Mouse (Mus musculus) cerebellum, postnatal 4 days (tissue): ENCODE measurements at regions not wholly inside any gene's neighbourhood (a gene's known extent, or its start where the extent isn't known, plus 50 kb on each side); places are given as distances from the start of the nearest gene placed in this dataset.

Source experiments
- DNase-seq, 2 experiments: peaks; one replicate each; pipeline ENCODE4 v3.0.0; 2022; ENCODE audit warnings: low spot score in 2 of 2, mixed read lengths in 1 of 2

DNA sequence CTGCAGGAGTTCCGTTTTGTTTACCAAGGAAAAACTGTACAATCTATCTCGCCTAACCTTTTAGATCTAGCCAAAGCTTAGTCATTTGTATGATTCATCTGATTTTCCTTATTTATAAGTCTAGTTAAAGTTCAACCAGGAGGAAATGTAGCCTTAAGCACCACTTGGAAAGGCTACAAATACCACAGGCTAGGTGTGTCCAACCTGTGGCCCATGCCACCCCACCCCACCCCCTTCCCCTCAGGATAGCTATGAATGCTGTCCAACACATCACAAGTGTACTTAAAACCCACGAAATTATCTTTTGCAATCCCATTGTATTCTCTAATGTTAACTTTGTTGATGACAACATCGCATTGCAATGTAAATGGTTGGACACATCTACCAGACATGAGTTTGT, 102.9 kb upstream of the Klf14 start:
- no peak for DNase-seq

GRCm38 (mm10) chr6:31065419-31065818, 106.5 kb upstream of the Klf14 start:
- DNase-seq = no peak

DNA sequence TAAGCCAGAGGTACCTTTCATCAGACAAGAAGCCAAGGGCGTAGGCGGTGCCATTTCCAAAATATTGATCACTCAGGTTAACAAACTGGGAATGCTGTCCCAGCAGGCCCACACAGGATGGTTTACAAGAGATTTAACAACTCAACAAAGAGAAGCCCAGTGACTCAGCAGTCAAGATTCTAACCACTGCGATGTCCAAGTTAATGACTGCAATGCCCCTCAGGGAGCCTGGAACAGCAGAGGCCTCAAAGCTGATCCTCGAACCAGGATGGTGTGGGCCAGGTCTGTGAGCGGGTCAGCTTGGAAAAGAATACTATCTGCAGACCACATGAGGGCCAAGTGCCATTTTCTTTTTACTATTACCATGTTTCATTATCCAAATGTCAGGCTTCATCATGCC, 108.0 kb upstream of the Klf14 start:
- no peak for DNase-seq

DNA sequence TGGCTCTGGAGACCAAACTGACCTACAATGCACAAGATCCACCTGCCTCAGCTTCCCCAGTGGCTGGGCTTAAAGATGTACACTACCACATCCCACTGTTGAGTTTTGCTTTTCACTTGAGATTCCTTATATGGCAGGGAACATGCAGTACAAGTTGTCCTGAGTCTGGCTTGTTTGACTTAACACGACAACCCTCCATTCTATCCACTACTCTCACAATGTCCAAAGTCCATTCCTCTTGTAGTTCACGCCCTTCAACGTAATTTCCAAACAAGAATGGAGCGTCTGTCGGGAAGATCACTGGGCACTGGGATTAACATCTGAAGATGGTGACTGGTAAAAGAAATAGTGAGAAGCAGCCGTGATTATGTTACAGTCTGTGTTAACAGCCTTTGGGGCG, 108.6 kb upstream of the Klf14 start:
- DNase-seq = no peak

DNA sequence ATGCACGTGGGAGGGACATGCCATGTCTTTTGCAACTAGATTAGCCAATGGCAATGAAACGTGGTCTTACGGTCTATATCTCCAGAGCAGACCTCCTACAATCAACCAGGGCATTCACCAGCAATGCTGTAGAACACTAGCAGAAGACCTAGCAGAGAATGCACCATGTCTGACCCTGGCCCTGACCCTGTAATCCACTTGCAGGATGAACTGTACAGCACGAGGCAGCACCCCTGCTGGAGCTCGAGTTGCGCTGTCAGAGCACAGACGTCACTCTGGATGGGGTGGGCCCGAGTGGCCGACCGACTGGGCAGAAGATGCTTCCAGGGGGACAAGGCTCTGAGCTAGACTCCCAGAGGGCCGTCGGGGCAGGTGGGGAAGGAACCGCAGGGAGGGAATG, 110.4 kb upstream of the Klf14 start:
- no peak for DNase-seq

DNA sequence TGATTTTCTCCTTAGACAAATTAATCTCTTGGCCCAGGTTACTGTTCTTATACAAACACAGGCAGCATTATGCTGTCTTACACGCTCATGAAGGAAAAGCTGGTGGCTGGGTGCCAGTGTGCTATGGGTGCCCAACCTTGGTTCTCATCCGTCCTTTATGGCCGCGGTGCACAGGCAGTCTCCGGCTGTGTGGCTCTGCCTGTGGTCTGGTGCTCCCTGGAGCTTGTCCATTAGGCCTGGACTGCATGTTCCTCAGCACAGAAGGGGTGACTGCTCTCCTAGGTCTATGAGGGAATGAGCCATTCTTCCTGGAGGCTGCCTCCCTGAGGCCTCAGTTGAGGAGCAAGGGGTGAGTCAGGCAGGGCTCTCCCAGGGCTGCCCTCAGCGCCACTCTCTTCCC, 111.7 kb upstream of the Klf14 start:
- no peak for DNase-seq

DNA sequence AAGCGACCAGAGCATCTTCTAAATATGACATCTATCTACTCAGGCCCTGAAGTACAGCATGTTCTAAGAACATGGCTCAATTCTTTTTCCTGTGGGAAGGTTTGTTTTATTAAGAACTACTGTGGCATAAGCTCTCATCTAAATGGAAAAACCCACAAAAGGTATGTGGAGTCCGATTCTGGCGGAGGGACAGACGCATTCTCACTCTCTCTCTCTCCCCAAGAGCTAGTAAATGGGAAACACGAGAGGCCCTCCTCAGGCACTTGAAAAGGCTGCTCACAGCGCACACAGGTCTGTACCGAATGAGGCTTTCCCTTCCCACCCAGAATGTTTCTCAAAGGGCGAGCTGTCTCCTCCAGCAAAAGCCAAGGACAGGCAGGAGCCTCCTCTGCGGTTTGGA, 112.1 kb upstream of the Klf14 start:
- no peak for DNase-seq

DNA sequence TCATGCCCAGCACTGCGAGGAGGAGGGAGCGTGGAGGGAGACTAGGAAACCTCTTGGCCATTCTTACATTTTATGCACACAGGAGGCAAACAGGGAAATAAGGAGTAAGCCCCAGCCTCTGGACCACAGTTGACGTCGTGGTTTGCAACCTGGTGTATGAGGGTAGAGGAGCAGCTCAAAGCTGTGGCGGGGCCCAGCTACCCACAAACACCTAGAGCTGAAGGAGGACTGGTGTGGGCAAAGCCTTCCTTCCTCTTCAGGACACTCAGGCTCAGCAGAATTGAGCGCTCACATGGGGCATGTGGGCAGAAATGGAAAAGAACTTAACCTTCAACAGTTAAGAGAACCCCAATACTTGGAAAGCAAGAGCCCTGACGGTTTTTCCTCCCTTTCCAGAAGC, 113.2 kb upstream of the Klf14 start:
- no peak for DNase-seq

GRCm38 (mm10) chr6:31072559-31072958, 113.7 kb upstream of the Klf14 start:
- DNase-seq = no peak

GRCm38 (mm10) chr6:31073338-31073737, 114.5 kb upstream of the Klf14 start:
- no peak for DNase-seq

DNA sequence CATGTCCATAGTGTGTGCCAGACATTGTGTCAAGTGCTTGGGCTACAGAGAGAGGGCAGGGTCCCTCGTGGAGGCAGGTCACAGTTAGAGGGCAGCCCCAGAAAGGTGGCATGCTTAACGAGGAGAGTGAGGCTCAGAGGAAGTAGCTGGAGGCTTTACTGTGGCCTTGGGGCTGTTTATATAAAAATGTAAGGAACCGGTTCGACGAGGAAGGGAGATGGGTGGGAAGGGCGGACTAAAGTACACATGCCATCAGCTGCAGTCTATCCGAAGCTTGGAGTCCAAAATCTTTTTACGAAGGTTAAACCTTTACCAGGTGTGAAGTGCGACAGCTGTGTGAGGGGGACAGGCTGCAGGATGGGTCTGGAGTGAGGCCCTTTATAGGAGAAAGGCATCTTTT, 115.5 kb upstream of the Klf14 start:
- no peak for DNase-seq

DNA sequence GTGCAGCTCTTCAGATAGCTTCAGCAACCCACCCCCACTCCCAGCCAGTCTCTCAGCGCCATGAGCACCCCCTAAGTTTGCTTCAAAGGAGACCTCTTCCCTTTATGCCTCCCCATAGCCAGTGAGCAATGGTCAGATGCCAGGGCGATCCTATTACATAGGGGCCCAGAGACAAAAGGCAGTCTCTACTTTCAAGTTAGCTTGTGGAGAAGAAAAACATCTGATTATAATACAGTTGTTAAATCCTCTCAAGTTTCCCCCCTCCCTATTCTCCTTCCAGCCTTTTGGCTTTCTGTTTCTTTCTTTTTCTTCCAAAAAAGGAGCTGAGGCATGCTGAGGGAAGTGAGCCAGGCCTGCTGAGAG, 116.3 kb upstream of the Klf14 start:
- no peak for DNase-seq

DNA sequence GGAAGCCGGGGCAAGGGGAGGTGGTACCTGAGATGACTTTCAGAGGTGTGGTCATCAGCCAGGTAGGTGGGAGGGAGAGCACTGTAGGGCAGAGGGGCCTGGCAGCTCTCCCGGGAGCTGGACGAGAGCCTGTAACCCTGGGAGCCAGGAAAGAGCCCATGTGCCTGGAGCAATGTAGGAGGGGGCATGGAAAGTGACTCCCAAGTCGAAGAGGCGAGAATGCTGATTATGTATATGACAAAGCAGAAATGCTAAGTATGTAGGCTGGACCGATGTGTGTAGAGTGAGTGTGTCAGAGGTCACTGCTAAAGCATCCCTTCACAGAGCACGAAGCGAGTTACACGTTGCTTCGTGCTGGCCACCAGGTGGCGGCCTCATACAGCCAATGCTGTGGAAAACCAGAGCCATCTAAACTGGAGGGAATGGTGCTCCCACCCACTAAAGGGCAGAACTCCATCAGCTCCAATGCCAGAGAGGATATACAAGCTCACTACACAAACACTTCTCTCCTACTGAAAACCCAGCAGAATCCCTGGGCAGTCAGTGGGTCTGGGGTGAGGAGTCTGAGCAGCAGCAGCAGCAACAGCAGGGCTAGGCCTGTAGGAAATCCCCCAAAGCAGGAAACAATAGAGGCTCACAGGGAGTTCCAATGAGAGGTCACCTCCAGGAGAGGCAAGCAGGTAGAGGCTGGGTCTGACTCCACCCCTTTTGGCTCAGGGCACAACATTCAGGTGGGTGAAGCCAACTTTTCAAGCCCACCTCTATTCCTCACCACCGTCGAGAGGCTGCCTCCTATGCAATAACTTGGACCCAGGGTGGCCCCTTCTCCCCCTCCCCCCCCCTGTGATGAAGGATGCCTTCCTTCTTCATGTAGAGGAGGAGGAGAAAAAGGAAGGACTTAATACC, 116.9 kb upstream of the Klf14 start:
- DNase-seq = peak; percentile 51 to 77

GRCm38 (mm10) chr6:31076478-31076834, 117.6 kb upstream of the Klf14 start:
- DNase-seq = no peak

DNA sequence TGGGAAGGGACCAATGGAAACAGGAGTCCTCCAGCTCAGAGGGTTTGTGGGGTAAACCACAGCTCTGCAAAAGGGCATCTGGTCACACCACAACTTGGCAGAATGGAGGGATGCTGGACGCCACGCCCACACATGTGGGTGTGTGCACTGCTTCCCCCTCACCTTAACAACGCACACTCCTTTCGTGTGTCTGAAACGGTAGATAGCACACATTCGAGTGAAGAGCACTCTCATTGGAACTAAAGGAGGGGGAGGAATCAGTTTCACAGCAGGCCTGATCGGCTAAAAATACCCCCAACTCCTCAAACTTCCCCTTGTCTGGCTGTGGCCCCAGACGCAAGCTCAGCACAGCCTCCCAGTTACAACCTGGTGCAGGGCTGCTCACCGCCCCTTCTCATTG, 118.3 kb upstream of the Klf14 start:
- DNase-seq = no peak

DNA sequence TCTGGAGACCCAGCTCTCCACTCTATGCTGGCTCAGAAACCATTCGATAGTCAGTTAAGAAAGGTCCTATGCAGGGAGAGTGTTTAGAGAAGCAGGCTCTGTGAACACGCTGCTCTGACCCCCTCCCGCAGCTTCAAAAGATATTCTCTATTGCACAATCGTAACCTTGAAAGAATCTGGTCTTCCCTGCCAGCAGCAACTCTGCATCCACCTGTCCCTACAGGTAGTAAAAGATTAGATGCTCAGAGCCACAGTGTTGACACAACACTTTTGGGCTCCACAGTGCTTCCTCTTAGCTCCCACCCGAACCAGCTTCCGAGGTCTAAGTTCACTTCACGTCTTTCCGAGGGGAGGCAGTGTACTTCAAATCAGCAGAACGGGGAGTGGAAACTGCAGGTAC, 118.9 kb upstream of the Klf14 start:
- no peak for DNase-seq

GRCm38 (mm10) chr6:31078413-31078812, 119.5 kb upstream of the Klf14 start:
- DNase-seq = no peak

GRCm38 (mm10) chr6:31079586-31080259, 120.8 kb upstream of the Klf14 start:
- DNase-seq = no peak

DNA sequence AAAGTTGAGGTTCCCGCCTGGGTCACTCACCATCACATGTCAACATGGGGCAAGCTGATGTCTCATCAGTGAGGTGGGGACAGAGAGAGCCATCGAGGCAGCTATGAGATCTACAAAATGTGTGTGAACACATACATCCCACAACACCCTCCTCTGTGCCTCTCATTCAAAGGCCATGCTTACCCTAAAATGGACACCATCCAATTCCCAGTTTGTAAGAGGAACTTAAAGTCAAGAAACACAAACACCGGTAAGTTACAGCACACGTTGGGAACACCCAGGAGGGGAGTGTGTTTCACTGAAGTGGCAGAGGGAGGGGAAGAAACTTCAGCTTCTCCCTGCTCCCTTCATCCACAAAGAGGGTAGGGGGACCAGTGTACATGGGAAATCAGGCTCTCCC, 121.4 kb upstream of the Klf14 start:
- DNase-seq = no peak

GRCm38 (mm10) chr6:31080691-31081090, 121.8 kb upstream of the Klf14 start:
- DNase-seq = no peak

DNA sequence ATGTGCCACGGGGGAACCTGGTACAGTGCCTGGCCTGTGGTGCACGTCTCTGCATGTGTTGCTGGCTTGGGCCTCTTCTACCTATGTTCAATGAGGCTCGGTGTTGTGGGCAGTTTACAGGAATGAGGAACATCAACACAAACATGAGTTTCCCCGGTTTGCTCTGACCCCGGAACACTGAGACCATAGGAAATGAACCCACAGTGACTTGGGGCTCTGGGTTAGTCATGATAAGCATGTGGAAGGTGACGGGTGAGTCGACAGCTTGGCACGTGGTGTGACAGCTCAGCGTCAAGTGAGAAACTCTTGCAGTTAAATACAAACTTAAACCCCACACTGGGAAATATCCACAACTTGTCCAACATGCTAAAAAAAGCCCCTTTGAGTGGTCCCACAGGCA, 122.4 kb upstream of the Klf14 start:
- DNase-seq = no peak

DNA sequence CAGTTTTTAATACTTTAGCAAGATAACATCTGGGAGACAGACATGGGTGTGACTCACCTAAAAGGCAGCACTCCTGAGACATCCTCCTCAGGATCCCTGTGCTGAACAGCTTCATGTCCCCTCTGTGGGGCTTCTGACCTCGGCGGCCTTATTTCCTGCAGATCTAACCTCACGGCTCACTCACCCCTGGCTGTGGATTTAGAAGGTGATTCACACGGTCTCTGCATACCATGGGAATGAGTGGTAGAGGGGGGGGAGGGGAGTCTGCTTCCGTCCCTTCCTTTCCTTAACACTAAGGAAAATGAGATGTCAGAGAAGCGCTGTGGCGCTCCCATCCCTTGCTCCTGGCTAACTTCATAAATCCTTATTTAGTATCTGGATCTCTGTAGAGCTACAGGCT, 123.1 kb upstream of the Klf14 start:
- DNase-seq = no peak

GRCm38 (mm10) chr6:31082613-31083470, 124.0 kb upstream of the Klf14 start:
- DNase-seq = no peak
